Comparison of ENCODE assay signal across 8 mouse cellular contexts in the genomic region with DNA sequence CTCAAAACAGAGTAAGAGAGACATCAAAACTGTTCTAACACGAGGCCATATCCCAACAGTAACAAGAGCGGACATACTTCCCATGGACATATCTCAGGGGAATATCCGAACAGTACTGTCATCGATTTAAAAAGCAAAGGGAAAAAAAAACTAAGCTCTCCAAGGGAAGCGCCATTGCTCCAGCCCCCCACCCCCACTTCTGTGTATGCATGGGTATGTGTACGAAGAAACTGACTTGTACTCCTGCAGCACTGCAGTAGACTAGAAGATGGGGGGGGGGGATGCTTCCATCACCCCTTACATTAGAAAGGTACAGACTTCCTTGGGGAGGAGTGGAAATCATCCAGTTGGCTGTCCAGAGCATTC. TPM values are rescaled to one million over a fixed set of nuclear protein-coding genes. Genes with fewer than 3 reads are reported as not detected.
DNase-seq lines count a peak whose midpoint lies in the region; ATAC-seq and TF ChIP-seq lines count a peak whose summit lies in the region.

No protein-coding gene starts in this region.

- no peak for ATAC-seq in liver, embryonic 11.5 days (replicated peaks; ENCODE audit: low FRiP score)
- no peak for ATAC-seq in stomach, postnatal 0 days (ENCODE audit: low FRiP score, low TSS enrichment)

- no peak for DNase-seq in heart, embryonic 10.5 days (ENCODE audit: low spot score)
- DNase-seq in heart, postnatal 10 days, result no peak
- peak; percentile 25 for DNase-seq in thymus, postnatal 4 days
- no peak for DNase-seq in thymus, postnatal 36 days
- no peak for DNase-seq in liver, embryonic 11.5 days (ENCODE audit: low spot score)
- no peak for DNase-seq in stomach, postnatal 0 days (ENCODE audit: low spot score)
- DNase-seq in frontal cortex, adult 2 months (ENCODE audit: extremely low spot score in 1 of 2, low spot score in 1 of 2), result no peak
- no peak for DNase-seq in adrenal gland, adult 2 months

- intact Hi-C loops in heart, postnatal 10 days (cut with DNase I), result no loop called here

- peak overlapping the region; percentile 100 for H3K4me3 ChIP-seq in heart, embryonic 10.5 days
- peak overlapping the region; percentile 93 for H3K4me3 ChIP-seq in liver, embryonic 11.5 days (ENCODE audit: low read depth, low read length)
- H3K4me3 ChIP-seq in stomach, postnatal 0 days (ENCODE audit: low read depth, low read length), result peak overlapping the region; percentile 100

- H3K9ac ChIP-seq in liver, embryonic 11.5 days (ENCODE audit: low read depth, low read length), result peak overlapping the region; percentile 98
- peak overlapping the region; percentile 99 for H3K9ac ChIP-seq in stomach, postnatal 0 days (ENCODE audit: low read length)

- 8% methylated on average over 6 of the region's 6 CpGs for WGBS in heart, embryonic 10.5 days
- WGBS in liver, embryonic 11.5 days, result 9% methylated on average over 6 of the region's 6 CpGs
- WGBS in stomach, postnatal 0 days, result 3% methylated on average over 6 of the region's 6 CpGs

- H3K4me1 ChIP-seq in heart, embryonic 10.5 days, result peaks cover 15% of the 10 kb centered on the region; the same call in 1 of the 2 replicates
- H3K4me1 ChIP-seq in liver, embryonic 11.5 days (replicated peaks; ENCODE audit: control insufficient read depth, insufficient read depth, low read length), result peaks cover 21% of the 10 kb centered on the region
- no peaks in the 10 kb centered on the region for H3K4me1 ChIP-seq in stomach, postnatal 0 days (replicated peaks; ENCODE audit: control insufficient read depth, insufficient read depth)

- H3K4me2 ChIP-seq in liver, embryonic 11.5 days, result peak overlapping the region; percentile 97
- peak overlapping the region; percentile 90 for H3K4me2 ChIP-seq in stomach, postnatal 0 days (replicated peaks; ENCODE audit: low read depth)

- H3K9me3 ChIP-seq in heart, embryonic 10.5 days, result no peaks in the 10 kb centered on the region
- H3K9me3 ChIP-seq in liver, embryonic 11.5 days (ENCODE audit: control insufficient read depth, low read length), result no peaks in the 10 kb centered on the region
- no peaks in the 10 kb centered on the region for H3K9me3 ChIP-seq in stomach, postnatal 0 days (ENCODE audit: control insufficient read depth, low read length)

- no peaks in the 10 kb centered on the region for H3K27me3 ChIP-seq in heart, embryonic 10.5 days (ENCODE audit: insufficient read depth, poor library complexity, severe bottlenecking)
- no peaks in the 10 kb centered on the region for H3K27me3 ChIP-seq in liver, embryonic 11.5 days (replicated peaks; ENCODE audit: control insufficient read depth, insufficient read depth, low read length)
- no peaks in the 10 kb centered on the region for H3K27me3 ChIP-seq in stomach, postnatal 0 days (ENCODE audit: control insufficient read depth, insufficient read depth, low read length)

- peaks cover 21% of the 10 kb centered on the region for H3K36me3 ChIP-seq in heart, embryonic 10.5 days
- no peaks in the 10 kb centered on the region for H3K36me3 ChIP-seq in liver, embryonic 11.5 days (ENCODE audit: control insufficient read depth, insufficient read depth, low read length)
- no peaks in the 10 kb centered on the region; the same call in 1 of the 2 replicates for H3K36me3 ChIP-seq in stomach, postnatal 0 days (ENCODE audit: control insufficient read depth, insufficient read depth, low read length)

- H3K27ac ChIP-seq in heart, embryonic 10.5 days, result peak overlapping the region; percentile 100
- H3K27ac ChIP-seq in liver, embryonic 11.5 days (ENCODE audit: low read depth, low read length), result peak overlapping the region; percentile 87
- H3K27ac ChIP-seq in stomach, postnatal 0 days (replicated peaks), result peak overlapping the region; percentile 98

- no peak for TF ChIP-seq EP300 in stomach, postnatal 0 days (optimal IDR thresholded peaks at IDR 0.05)

- no peak for TF ChIP-seq CTCF in stomach, postnatal 0 days (IDR thresholded peaks at IDR 0.05; ENCODE audit: low read depth)

RNA-seq across cellular contexts. Expression of a gene that starts 1.2 kb away (rescaled TPM):
- 10.9 and 12.8 TPM in 2 replicates for polyA plus RNA-seq in heart, embryonic 10.5 days (2016; fragmentation: Nextera tagmentation; extraction: Ambion mirVana)
- total RNA-seq in heart, postnatal 10 days (2021), result 10 to 100 TPM; 64.3 to 67.1 TPM
- polyA plus RNA-seq in liver, embryonic 11.5 days (2014; fragmentation: Nextera tagmentation; extraction: Ambion mirVana), result 9.6 and 9.9 TPM in 2 replicates
- 11.8 and 12.2 TPM in 2 replicates for polyA plus RNA-seq in stomach, postnatal 0 days (2015; fragmentation: Nextera tagmentation; extraction: Ambion mirVana)
- polyA plus RNA-seq in frontal cortex, adult 2 months (2012; rRNA removed), result 30.8 and 32.5 TPM in 2 replicates
- 10 to 100 TPM; 45.9 to 51.0 TPM for total RNA-seq in adrenal gland, adult 2 months (2021)
- 2.2 and 2.8 TPM in 2 replicates for polyA plus RNA-seq in adrenal gland, adult 2 months (2012; rRNA removed)
